In genomic region chr8:110618391-110619207, GRCm38 (mm10) we compare ENCODE assay signal across 8 mouse cellular contexts. TPM values are rescaled to one million over a fixed set of nuclear protein-coding genes. Genes with fewer than 3 reads are reported as not detected.
DNase-seq lines count a peak whose midpoint lies in the region; ATAC-seq and TF ChIP-seq lines count a peak whose summit lies in the region.

TSS of gene Vac14 (plus strand) at chr8:110618585.

- in situ Hi-C loops in Patski (cut with MboI; ENCODE audit: low pct_unique_long_range_greater_than_20kb), result no loop called here

- peak within 1 kb of the TSS; percentile 95 for H3K4me2 ChIP-seq in hindbrain, embryonic 13.5 days

- peak; percentile 20 for DNase-seq in Patski (ENCODE audit: low read depth, low spot score)
- peak; percentile 99 to 100 for DNase-seq in cerebellum, postnatal 14 days
- DNase-seq in frontal cortex, postnatal 14 days (ENCODE audit: low spot score in 2 of 2), result peak; percentile 95 to 99
- DNase-seq in layer of hippocampus, postnatal 25 days (ENCODE audit: extremely low spot score in 1 of 2, low spot score in 1 of 2), result peak; percentile 91 to 92
- DNase-seq in lung, postnatal 25 days (ENCODE audit: low spot score), result peak; percentile 98
- DNase-seq in retina, embryonic 14.5 days (ENCODE audit: low spot score), result peak; percentile 99
- DNase-seq in thymus, postnatal 4 days, result peak; percentile 100

- peak within 1 kb of the TSS; percentile 85 for H3K4me3 ChIP-seq in hindbrain, embryonic 13.5 days

- H3K9me3 ChIP-seq in hindbrain, embryonic 13.5 days, result no peaks in the 10 kb centered on the region

- peak within 1 kb of the TSS; percentile 82 for H3K9ac ChIP-seq in hindbrain, embryonic 13.5 days

- H3K4me1 ChIP-seq in hindbrain, embryonic 13.5 days (replicated peaks), result peaks cover 31% of the 10 kb centered on the region

- H3K27ac ChIP-seq in hindbrain, embryonic 13.5 days, result peak within 1 kb of the TSS; percentile 74

- CTCF ChIA-PET in Patski (lab: Charles Lee), result interaction anchor here (0.8 to 3.5 kb wide), 2 partner anchors 10 to 11 kb away, joined by 3 to 20 read pairs; no protein-coding TSS in a partner anchor

- peak; percentile 92 for ATAC-seq in Patski
- ATAC-seq in hindbrain, embryonic 13.5 days (ENCODE audit: low FRiP score), result peak; percentile 97

- POLR2A ChIA-PET in Patski (lab: Charles Lee), result no interaction called here

- no peak for TF ChIP-seq CTCF in Patski (IDR thresholded peaks at IDR 0.05)

- H3K36me3 ChIP-seq in hindbrain, embryonic 13.5 days, result no peaks in the 10 kb centered on the region

- peaks cover 26% of the 10 kb centered on the region for H3K27me3 ChIP-seq in Patski
- peaks cover 10% of the 10 kb centered on the region for H3K27me3 ChIP-seq in hindbrain, embryonic 13.5 days

- under 1% methylated on average over 55 of the region's 67 CpGs for WGBS in hindbrain, embryonic 13.5 days

RNA-seq across cellular contexts. Expression of gene Vac14, which starts in this region (rescaled TPM):
- 35.9 TPM for polyA plus RNA-seq in Patski (2021)
- 23.7 and 24.9 TPM in 2 replicates for polyA plus RNA-seq in hindbrain, embryonic 13.5 days (2015; fragmentation: Nextera tagmentation; extraction: Ambion mirVana)
- total RNA-seq in layer of hippocampus, postnatal 25 days (2021), result 10 to 100 TPM; 23.7 to 24.5 TPM

Comparison
In these comparisons a context has a peak if more than half of its experiments do, and no peak if none do; other contexts are left out.
1. Peak in every context shown above with its lines: DNase-seq, ATAC-seq, H3K4me3 ChIP-seq and H3K27ac ChIP-seq.
2. DNase-seq: peak in every context shown above with its lines; median percentile 100 in thymus, postnatal 4 days; 100 in cerebellum, postnatal 14 days; 99 in retina, embryonic 14.5 days; 98 in lung, postnatal 25 days; 97 in frontal cortex, postnatal 14 days; 92 in layer of hippocampus, postnatal 25 days; 20 in Patski.